Mouse (Mus musculus) stomach, embryonic 14.5 days (tissue): Measurements from ENCODE around the gene Pyroxd1. TPM values are rescaled to one million over a fixed set of nuclear protein-coding genes. Genes with fewer than 3 reads are reported as not detected.

Source experiments
- ATAC-seq: fragments of 200-750 bp; cut with Nextera tagmentation; 2 replicates; pipeline ENCODE4 v1.8.0; 2017; ENCODE audit warnings: low read depth, moderate TSS enrichment; ENCODE audit not compliant: insufficient number of reproducible peaks, insufficient read depth, low FRiP score
- H3K27ac ChIP-seq: fragments of 300-500 bp; sonication (generic); 2 replicates; pipeline ENCODE4 v1.5.1; 2014; ENCODE audit warnings: mild to moderate bottlenecking, low read length, moderate library complexity, mixed read lengths
- H3K27me3 ChIP-seq: fragments of 300-500 bp; sonication (generic); 2 replicates; pipeline ENCODE4 v1.6.1; 2014; ENCODE audit warnings: low read length, control low read depth, mixed read lengths; ENCODE audit not compliant: control insufficient read depth, insufficient read depth
- H3K36me3 ChIP-seq: fragments of 300-500 bp; sonication (generic); 2 replicates; pipeline ENCODE4 v1.6.1; 2014; ENCODE audit warnings: mild to moderate bottlenecking, control low read depth, low read length, moderate library complexity, mixed read lengths; ENCODE audit not compliant: control insufficient read depth, insufficient read depth
- H3K4me1 ChIP-seq: fragments of 300-500 bp; sonication (generic); 2 replicates; pipeline ENCODE4 v1.6.1; 2014; ENCODE audit warnings: low read length, control low read depth, mixed read lengths; ENCODE audit not compliant: control insufficient read depth, insufficient read depth
- H3K4me2 ChIP-seq: fragments of 300-500 bp; sonication (generic); replicated peaks from 2 replicates; pipeline ENCODE4 v1.6.1; 2014; ENCODE audit warnings: low read depth, low read length, control low read depth
- H3K4me3 ChIP-seq: fragments of 300-500 bp; sonication (generic); 2 replicates; pipeline ENCODE4 v1.5.1; 2014; ENCODE audit warnings: low read depth, low read length, control low read depth
- H3K9ac ChIP-seq: fragments of 300-500 bp; sonication (generic); replicated peaks from 2 replicates; pipeline ENCODE4 v1.6.1; 2014; ENCODE audit warnings: low read depth, mild to moderate bottlenecking, control low read depth, low read length, moderate library complexity, mixed read lengths
- H3K9me3 ChIP-seq: fragments of 300-500 bp; sonication (generic); 2 replicates; pipeline ENCODE4 v1.6.1; 2016; ENCODE audit warnings: low read depth, low read length, control low read depth; ENCODE audit not compliant: control insufficient read depth
- WGBS: fragments of 180-500 bp; shearing (Covaris S2); extraction: QIAGEN DNeasy Blood & Tissue Kit; methylation state at CpG from one replicate; pipeline ENCODE4 v1.1.7; 2014; 5-methylcytosine and 5-hydroxymethylcytosine counted together
- polyA plus RNA-seq: library from polyadenylated mRNA; unstranded; fragments of >200 nt; fragmentation: Nextera tagmentation; extraction: Ambion mirVana; gene quantifications from 2 replicates; pipeline ENCODE4 v1.2.1, GENCODE M21; 2014

The Pyroxd1 gene
- 18.5 and 19.3 TPM in 2 replicates for polyA plus RNA-seq

DNA sequence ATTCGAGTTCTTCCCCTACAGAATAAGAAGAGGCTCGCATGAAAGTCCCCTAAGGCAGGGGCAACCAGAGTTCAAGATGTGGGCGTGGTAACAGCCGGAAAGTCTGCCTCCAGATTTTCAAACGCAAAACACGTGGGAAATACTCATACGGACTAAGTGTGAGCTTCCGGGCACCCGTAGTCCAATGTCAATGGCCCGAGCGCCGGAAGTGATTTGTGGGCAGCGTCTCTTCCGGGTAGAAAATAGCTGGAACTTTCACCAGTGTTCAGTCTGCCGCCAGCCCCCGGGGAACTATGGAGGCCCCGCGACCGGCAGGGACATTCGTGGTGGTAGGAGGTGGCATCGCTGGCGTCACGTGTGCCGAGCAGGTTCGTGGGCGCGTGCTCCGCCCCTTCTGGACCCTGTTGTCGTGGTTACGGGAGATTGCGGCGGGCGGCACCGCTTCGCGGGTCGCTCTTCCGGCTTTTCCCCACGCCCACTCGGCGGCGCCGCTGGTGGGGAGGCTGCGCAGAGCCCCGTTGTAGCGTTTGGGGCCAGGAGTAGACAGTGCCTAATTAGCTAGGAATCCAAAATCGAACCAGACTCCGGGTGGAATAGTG is at the start of gene Pyroxd1:
Gene Pyroxd1 (plus strand): TSS at position 215 of the 599 bp plus-strand sequence.
- under 1% methylated on average over 48 of the region's 48 CpGs for WGBS
- Histone ChIP-seq H3K4me2 (peak within 1 kb of the TSS; percentile 53), H3K9ac (peak within 1 kb of the TSS; percentile 45), H3K27ac (peak within 1 kb of the TSS; percentile 84), H3K4me3 (peak within 1 kb of the TSS; percentile 63), H3K4me1 (peaks cover 7% of the 10 kb centered on the region; the same call in 1 of the 2 replicates), H3K27me3 (no peaks in the 10 kb centered on the region), H3K9me3 (no peaks in the 10 kb centered on the region), H3K36me3 (peaks cover 10% of the 10 kb centered on the region)
- ATAC-seq: peak; percentile 94

DNA sequence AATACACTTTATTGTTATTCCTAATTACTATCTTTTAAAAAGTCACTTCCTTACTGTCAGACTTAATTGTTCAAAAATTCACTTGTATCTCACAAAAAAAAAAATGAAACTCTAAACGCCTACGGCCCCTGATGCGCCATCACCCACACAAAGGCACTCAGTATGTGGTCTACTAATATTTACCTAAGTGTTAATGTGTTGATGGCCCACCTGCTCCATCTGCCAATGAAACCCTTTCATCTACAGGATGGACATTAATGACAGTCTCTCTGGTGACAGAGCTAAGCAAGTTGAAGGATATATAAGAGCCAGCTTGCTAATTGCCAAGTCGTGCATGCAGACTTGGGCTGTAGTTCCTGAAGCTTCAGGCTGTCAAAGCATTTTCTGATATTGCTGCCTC is 47.4 kb upstream of the Pyroxd1 start, which contains the start of gene Iapp:
Gene Iapp (plus strand): TSS at position 326 of the 400 bp plus-strand sequence.
- Histone ChIP-seq H3K27ac (no peak within 1 kb of the TSS), H3K4me2 (no peak within 1 kb of the TSS), H3K9ac (no peak within 1 kb of the TSS), H3K4me3 (no peak within 1 kb of the TSS), H3K36me3 (no peaks in the 10 kb centered on the region), H3K9me3 (no peaks in the 10 kb centered on the region), H3K4me1 (no peaks in the 10 kb centered on the region), H3K27me3 (no peaks in the 10 kb centered on the region)
- no peak for ATAC-seq
- 46% methylated on average over 4 of the region's 4 CpGs for WGBS

DNA sequence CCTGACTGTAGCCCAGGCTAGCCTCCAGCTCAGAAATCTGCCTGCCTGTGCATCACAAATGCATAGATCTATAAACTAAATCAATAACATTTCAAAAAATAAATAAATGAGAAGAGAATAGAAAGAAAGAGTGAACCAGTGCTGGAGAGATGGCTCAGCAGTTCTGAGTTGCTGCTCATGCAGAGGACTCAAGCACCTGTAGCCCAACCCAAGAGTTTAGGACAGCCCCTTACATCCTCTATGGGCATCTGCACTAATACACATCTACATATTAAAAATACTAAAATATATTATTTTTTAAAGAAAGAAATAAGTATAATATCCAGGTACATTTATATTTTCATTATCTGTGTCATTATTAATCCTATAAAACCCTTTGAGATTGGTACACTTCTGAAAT is 40.4 kb upstream of the Pyroxd1 start:
- no peak for ATAC-seq
- H3K27me3 ChIP-seq: no peaks in the 10 kb centered on the region
- no peaks in the 10 kb centered on the region for H3K36me3 ChIP-seq
- H3K9ac ChIP-seq: no peak overlapping the region
- no peak overlapping the region for H3K4me2 ChIP-seq
- H3K27ac ChIP-seq: no peak overlapping the region
- peaks cover 3% of the 10 kb centered on the region; the same call in 1 of the 2 replicates for H3K9me3 ChIP-seq
- H3K4me3 ChIP-seq: no peak overlapping the region
- H3K4me1 ChIP-seq: no peaks in the 10 kb centered on the region

DNA sequence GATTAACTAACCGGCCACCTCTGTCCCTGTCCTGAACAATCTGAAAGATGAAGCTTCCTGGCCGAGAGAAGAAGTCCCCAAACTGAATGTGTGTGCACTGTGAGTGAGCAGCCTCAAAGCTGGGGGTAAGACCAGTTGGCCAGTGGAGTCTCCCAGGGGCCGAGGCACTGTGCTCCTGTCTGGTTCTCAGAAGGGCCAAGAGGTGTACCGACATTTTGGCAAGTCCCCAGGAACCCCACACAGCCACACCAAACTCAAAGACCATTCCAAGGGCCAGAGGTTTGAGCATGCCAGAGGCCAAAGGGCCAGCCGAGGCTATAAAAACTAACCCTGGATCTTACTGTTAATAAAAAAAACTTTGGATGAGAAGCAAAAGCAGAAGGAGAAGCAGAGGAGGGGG is 31.2 kb upstream of the Pyroxd1 start:
- no peaks in the 10 kb centered on the region for H3K27me3 ChIP-seq
- H3K4me1 ChIP-seq: no peaks in the 10 kb centered on the region
- no peak overlapping the region for H3K27ac ChIP-seq
- H3K36me3 ChIP-seq: no peaks in the 10 kb centered on the region
- peaks cover 3% of the 10 kb centered on the region; the same call in 1 of the 2 replicates for H3K9me3 ChIP-seq
- H3K4me2 ChIP-seq: no peak overlapping the region
- H3K4me3 ChIP-seq: no peak overlapping the region
- ATAC-seq: no peak
- WGBS: 76% methylated on average over 5 of the region's 5 CpGs
- no peak overlapping the region for H3K9ac ChIP-seq

DNA sequence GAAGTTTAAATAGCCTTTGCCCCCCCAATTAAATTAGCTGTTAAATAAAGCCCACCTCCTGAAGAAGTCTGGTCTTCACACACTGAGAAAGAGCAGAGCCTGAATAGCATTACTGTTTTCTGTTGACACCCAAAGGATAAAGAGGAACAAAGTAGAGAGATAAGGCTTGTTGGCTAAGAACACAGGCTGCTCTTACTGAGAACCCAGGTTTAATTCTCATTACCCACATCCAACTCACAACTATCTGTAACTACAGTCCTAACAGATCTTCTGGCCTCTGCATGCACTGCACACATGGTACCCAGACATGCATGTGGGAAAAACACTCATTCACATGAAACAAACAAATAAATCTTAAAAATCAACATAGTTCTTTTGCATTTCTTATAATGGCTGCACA is 28.3 kb upstream of the Pyroxd1 start:
- Histone ChIP-seq H3K27me3 (no peaks in the 10 kb centered on the region), H3K36me3 (no peaks in the 10 kb centered on the region), H3K4me1 (no peaks in the 10 kb centered on the region), H3K4me3 (no peak overlapping the region), H3K9me3 (no peaks in the 10 kb centered on the region), H3K27ac (no peak overlapping the region), H3K9ac (no peak overlapping the region), H3K4me2 (no peak overlapping the region)
- no peak for ATAC-seq

DNA sequence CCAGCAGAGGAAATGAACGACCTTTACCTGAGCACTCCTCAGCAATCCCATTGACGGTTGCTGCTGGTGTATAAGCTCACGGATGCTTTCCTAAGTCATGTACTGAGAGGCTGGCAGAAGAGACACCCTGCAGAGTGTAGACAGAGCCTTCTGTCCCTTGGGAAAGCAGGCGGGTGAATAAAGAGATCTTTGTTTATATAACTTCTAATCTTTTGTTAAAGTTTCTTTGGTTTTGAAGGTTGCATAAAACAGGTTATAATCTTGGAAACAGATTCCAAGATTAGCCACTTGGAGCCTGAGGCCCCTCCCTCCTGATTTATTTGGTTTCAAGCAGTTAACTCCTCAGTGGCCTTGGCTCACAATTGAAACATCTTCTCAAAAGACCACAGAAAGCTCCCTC is 22.6 kb upstream of the Pyroxd1 start, which contains the start of gene Slco1a5:
Gene Slco1a5 (minus strand): TSS at position 101 of the 400 bp plus-strand sequence.
- ATAC-seq: no peak
- H3K9ac ChIP-seq: no peak within 1 kb of the TSS
- no peak within 1 kb of the TSS for H3K4me2 ChIP-seq
- H3K36me3 ChIP-seq: no peaks in the 10 kb centered on the region
- no peaks in the 10 kb centered on the region for H3K27me3 ChIP-seq
- no peaks in the 10 kb centered on the region for H3K4me1 ChIP-seq
- no peak within 1 kb of the TSS for H3K27ac ChIP-seq
- WGBS: 21% methylated on average over 4 of the region's 4 CpGs
- no peaks in the 10 kb centered on the region for H3K9me3 ChIP-seq
- H3K4me3 ChIP-seq: no peak within 1 kb of the TSS

DNA sequence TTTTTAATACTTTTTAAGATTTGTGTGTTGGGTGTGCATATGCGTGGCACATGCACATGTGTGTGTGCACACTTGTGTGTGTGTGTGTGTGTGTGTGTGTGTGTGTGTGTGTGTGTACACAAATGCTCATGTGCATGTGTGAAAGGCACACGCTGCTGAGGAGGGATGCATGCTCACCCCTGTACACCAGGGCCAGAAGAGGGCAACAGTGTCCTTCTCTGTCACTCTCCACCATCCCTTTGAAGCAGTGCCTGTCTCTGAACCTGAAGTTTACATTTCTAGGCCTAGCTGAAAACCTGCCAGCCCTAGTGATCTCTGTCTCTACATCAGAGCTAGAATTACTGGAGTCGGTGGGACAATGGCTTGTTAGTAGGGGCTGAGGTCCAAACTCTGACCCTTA is 18.9 kb upstream of the Pyroxd1 start:
- Histone ChIP-seq H3K4me2 (no peak overlapping the region), H3K36me3 (no peaks in the 10 kb centered on the region), H3K9ac (no peak overlapping the region), H3K4me1 (no peaks in the 10 kb centered on the region), H3K27ac (no peak overlapping the region), H3K4me3 (no peak overlapping the region), H3K27me3 (no peaks in the 10 kb centered on the region), H3K9me3 (no peaks in the 10 kb centered on the region)
- ATAC-seq: no peak
- 65% methylated on average over 3 of the region's 3 CpGs for WGBS

DNA sequence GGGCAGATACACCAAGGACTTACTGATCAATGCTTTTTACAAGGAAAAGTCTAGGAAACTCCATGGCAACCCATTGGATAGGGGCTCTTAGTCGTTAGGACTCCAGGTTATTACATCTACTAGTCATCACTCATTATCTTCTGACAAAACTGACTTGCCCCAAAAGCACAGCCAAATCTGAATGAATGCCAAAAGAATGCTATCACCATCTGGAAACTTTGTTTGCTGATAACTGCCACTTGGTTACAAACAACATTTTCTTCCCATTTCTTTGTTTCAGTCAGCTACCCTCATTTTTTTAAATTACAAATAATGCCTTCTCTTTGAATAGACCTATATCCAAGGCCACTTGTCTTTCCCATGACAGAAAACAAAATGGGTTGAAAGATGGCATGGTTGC is 16.3 kb upstream of the Pyroxd1 start:
- no peak overlapping the region for H3K9ac ChIP-seq
- 48% methylated on average over 1 of the region's 1 CpGs for WGBS
- no peak overlapping the region for H3K27ac ChIP-seq
- ATAC-seq: no peak
- H3K36me3 ChIP-seq: no peaks in the 10 kb centered on the region
- no peak overlapping the region for H3K4me3 ChIP-seq
- H3K4me2 ChIP-seq: no peak overlapping the region
- no peaks in the 10 kb centered on the region for H3K27me3 ChIP-seq
- H3K9me3 ChIP-seq: no peaks in the 10 kb centered on the region
- no peaks in the 10 kb centered on the region for H3K4me1 ChIP-seq

DNA sequence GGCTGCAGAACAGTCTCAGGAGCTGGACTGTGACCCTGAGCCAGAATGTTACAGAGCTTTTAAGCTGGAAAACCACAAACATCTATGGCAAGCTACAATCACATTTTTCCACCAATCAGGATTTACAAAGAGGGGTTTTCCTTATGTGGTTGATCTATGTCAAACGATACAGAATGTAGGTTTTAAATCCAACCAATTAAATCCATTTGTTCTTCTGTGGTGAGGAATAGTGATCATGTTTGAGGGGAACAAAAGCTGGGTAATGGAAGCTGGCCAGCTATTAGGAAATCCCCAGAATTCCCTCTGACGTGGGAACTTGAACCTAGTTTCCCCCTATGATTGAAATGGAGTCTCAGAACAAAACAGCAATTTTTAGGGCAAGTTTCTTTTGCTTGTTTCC is 6.5 kb upstream of the Pyroxd1 start:
- Histone ChIP-seq H3K4me3 (no peak overlapping the region), H3K27me3 (no peaks in the 10 kb centered on the region), H3K4me2 (no peak overlapping the region), H3K36me3 (no peaks in the 10 kb centered on the region), H3K9ac (no peak overlapping the region), H3K9me3 (no peaks in the 10 kb centered on the region), H3K27ac (no peak overlapping the region), H3K4me1 (no peaks in the 10 kb centered on the region)
- 71% methylated on average over 2 of the region's 2 CpGs for WGBS
- ATAC-seq: no peak
